Mouse (Mus musculus): ENCODE results near the gene Taf3. TPM values are rescaled to one million over a fixed set of nuclear protein-coding genes. Genes with fewer than 3 reads are reported as not detected.

The Taf3 gene
- polyA plus RNA-seq, 1 experiment from 2014 or later = 8.1 TPM

- ATAC-seq = no peak
- DNase-seq (ENCODE audit: low read depth, low spot score) = no peak
Observed at GRCm38 (mm10) chr2:9883803-9884532, 164.4 kb downstream of the Taf3 start.

GRCm38 (mm10) chr2:9882926-9883802 is 165.2 kb downstream of the Taf3 start:
- DNase-seq (ENCODE audit: low read depth, low spot score) (no peak), ATAC-seq (no peak)
- no peak for TF ChIP-seq CTCF (IDR thresholded peaks at IDR 0.05)
- POLR2A ChIA-PET = no interaction called here
- in situ Hi-C loops (cut with MboI; ENCODE audit: low pct_unique_long_range_greater_than_20kb) = loop anchor here (5.0 to 10.0 kb wide), 4 partner anchors 122 to 1206 kb away; no protein-coding TSS in a partner anchor
- CTCF ChIA-PET = interaction anchor here (1.0 to 1.2 kb wide), 2 partner anchors 129 to 1208 kb away, joined by 3 read pairs; no protein-coding TSS in a partner anchor
- no peaks in the 10 kb centered on the region for H3K27me3 ChIP-seq

More at GRCm38 (mm10) chr2:9883803-9884532, 164.4 kb downstream of the Taf3 start:
- POLR2A ChIA-PET = no interaction called here
- CTCF ChIA-PET = interaction anchor here (1.0 to 1.2 kb wide), 2 partner anchors 128 to 1209 kb away, joined by 3 read pairs; no protein-coding TSS in a partner anchor
- no peak for TF ChIP-seq CTCF (IDR thresholded peaks at IDR 0.05)
- in situ Hi-C loops (cut with MboI; ENCODE audit: low pct_unique_long_range_greater_than_20kb) = loop anchor here (5.0 to 10.0 kb wide), 4 partner anchors 121 to 1207 kb away; no protein-coding TSS in a partner anchor
- no peaks in the 10 kb centered on the region for H3K27me3 ChIP-seq

GRCm38 (mm10) chr2:9882371-9882925 is 165.9 kb downstream of the Taf3 start:
- DNase-seq (ENCODE audit: low read depth, low spot score) (no peak), ATAC-seq (no peak)
- TF ChIP-seq CTCF (IDR thresholded peaks at IDR 0.05) = no peak
- CTCF ChIA-PET = interaction anchor here (1.0 kb wide), 1 partner anchor 1208 kb away, joined by 3 read pairs; no protein-coding TSS in a partner anchor
- H3K27me3 ChIP-seq = no peaks in the 10 kb centered on the region
- POLR2A ChIA-PET = no interaction called here
- in situ Hi-C loops (cut with MboI; ENCODE audit: low pct_unique_long_range_greater_than_20kb) = loop anchor here (5.0 to 10.0 kb wide), 4 partner anchors 122 to 1205 kb away; no protein-coding TSS in a partner anchor

GRCm38 (mm10) chr2:9881611-9882023 is 166.8 kb downstream of the Taf3 start:
- in situ Hi-C loops (cut with MboI; ENCODE audit: low pct_unique_long_range_greater_than_20kb) = loop anchor here (5.0 to 10.0 kb wide), 4 partner anchors 123 to 1204 kb away; no protein-coding TSS in a partner anchor
- ATAC-seq (no peak), DNase-seq (ENCODE audit: low read depth, low spot score) (no peak)
- ChIA-PET CTCF (no interaction called here), POLR2A (no interaction called here)
- no peaks in the 10 kb centered on the region for H3K27me3 ChIP-seq
- TF ChIP-seq CTCF (IDR thresholded peaks at IDR 0.05) = no peak

GRCm38 (mm10) chr2:9881051-9881591 is 167.3 kb downstream of the Taf3 start, which contains the start of gene 4930412O13Rik:
4930412O13Rik (plus strand) TSS chr2:9881252.
- ATAC-seq (no peak), DNase-seq (ENCODE audit: low read depth, low spot score) (no peak)
- no peaks in the 10 kb centered on the region for H3K27me3 ChIP-seq
- in situ Hi-C loops (cut with MboI; ENCODE audit: low pct_unique_long_range_greater_than_20kb) = loop anchor here (5.0 to 10.0 kb wide), 4 partner anchors 124 to 1204 kb away; no protein-coding TSS in a partner anchor
- ChIA-PET CTCF (no interaction called here), POLR2A (no interaction called here)
- TF ChIP-seq CTCF (IDR thresholded peaks at IDR 0.05) = no peak

GRCm38 (mm10) chr2:9880271-9880670 is 168.1 kb downstream of the Taf3 start:
- no peak for TF ChIP-seq CTCF (IDR thresholded peaks at IDR 0.05)
- no peak for ATAC-seq
- CTCF ChIA-PET = interaction anchor here (1.3 to 3.0 kb wide), 4 partner anchors 11 to 1205 kb away, joined by 3 to 22 read pairs (median 4); no protein-coding TSS in a partner anchor

GRCm38 (mm10) chr2:9879493-9879892 is 168.9 kb downstream of the Taf3 start:
- in situ Hi-C loops (cut with MboI; ENCODE audit: low pct_unique_long_range_greater_than_20kb) = loop anchor here (5.0 kb wide), 1 partner anchor 412 kb away; no protein-coding TSS in a partner anchor
- H3K27me3 ChIP-seq = no peaks in the 10 kb centered on the region
- ATAC-seq = peak; percentile 99
- TF ChIP-seq CTCF (IDR thresholded peaks at IDR 0.05) = no peak
- POLR2A ChIA-PET = no interaction called here
- CTCF ChIA-PET = interaction anchor here (1.1 to 3.0 kb wide), 6 partner anchors 12 to 1205 kb away, joined by 3 to 22 read pairs (median 4); no protein-coding TSS in a partner anchor
- peak; percentile 51 for DNase-seq (ENCODE audit: low read depth, low spot score)

More at GRCm38 (mm10) chr2:9880271-9880670, 168.1 kb downstream of the Taf3 start:
- in situ Hi-C loops (cut with MboI; ENCODE audit: low pct_unique_long_range_greater_than_20kb) = loop anchor here (5.0 to 10.0 kb wide), 4 partner anchors 125 to 1203 kb away; no protein-coding TSS in a partner anchor
- H3K27me3 ChIP-seq = no peaks in the 10 kb centered on the region
- no peak for DNase-seq (ENCODE audit: low read depth, low spot score)
- POLR2A ChIA-PET = no interaction called here

GRCm38 (mm10) chr2:9879092-9879491 is 169.3 kb downstream of the Taf3 start:
- no peaks in the 10 kb centered on the region for H3K27me3 ChIP-seq
- no peak for TF ChIP-seq CTCF (IDR thresholded peaks at IDR 0.05)
- ATAC-seq (peak; percentile 46), DNase-seq (ENCODE audit: low read depth, low spot score) (peak; percentile 34)
- ChIA-PET POLR2A (no interaction called here), CTCF (interaction anchor here (1.1 to 3.0 kb wide), 5 partner anchors 12 to 1131 kb away, joined by 3 to 22 read pairs (median 3); no protein-coding TSS in a partner anchor)
- in situ Hi-C loops (cut with MboI; ENCODE audit: low pct_unique_long_range_greater_than_20kb) = loop anchor here (5.0 kb wide), 1 partner anchor 412 kb away; no protein-coding TSS in a partner anchor

- in situ Hi-C loops (cut with MboI; ENCODE audit: low pct_unique_long_range_greater_than_20kb) = loop anchor here (5.0 kb wide), 1 partner anchor 411 kb away; no protein-coding TSS in a partner anchor
- H3K27me3 ChIP-seq = no peaks in the 10 kb centered on the region
- TF ChIP-seq CTCF (IDR thresholded peaks at IDR 0.05) = no peak
- ATAC-seq (peak; percentile 36), DNase-seq (ENCODE audit: low read depth, low spot score) (peak; percentile 10)
- ChIA-PET CTCF (interaction anchor here (1.1 to 3.0 kb wide), 4 partner anchors 132 to 1131 kb away, joined by 3 to 22 read pairs (median 4); no protein-coding TSS in a partner anchor), POLR2A (no interaction called here)
Observed at GRCm38 (mm10) chr2:9878564-9879081, 169.8 kb downstream of the Taf3 start.
